Mouse (Mus musculus) heart, adult 2 months (tissue): ENCODE data around the gene Hist3h2a.

Experiments used
- CTCF ChIP-seq: fragments of 200-600 bp; IDR thresholded peaks from 2 replicates; pipeline ENCODE4 v1.8.1; 2022; ENCODE audit warnings: antibody characterized with exemption, mild to moderate bottlenecking, moderate library complexity
- POLR2A ChIP-seq: fragments of 200-500 bp; IDR thresholded peaks from 2 replicates; pipeline ENCODE4 v1.6.1; 2011; ENCODE audit warnings: mild to moderate bottlenecking, low read depth, low read length, control low read depth; ENCODE audit not compliant: insufficient read depth

- TF ChIP-seq POLR2A (no peak), CTCF (no peak)
These were observed 1.4 kb downstream of the Hist3h2a start for GRCm38 (mm10) chr11:58955868-58956257.
